Mouse (Mus musculus): ENCODE results near the gene P2ry6. TPM values are rescaled to one million over a fixed set of nuclear protein-coding genes. Genes with fewer than 3 reads are reported as not detected.

Gene P2ry6
- polyA plus RNA-seq, 1 experiment from 2014 or later, result 6.3 TPM

- Histone ChIP-seq H3K4me3 (ENCODE audit: low read depth, low read length) (no peak overlapping the region), H3K4me2 (ENCODE audit: low read depth, low read length) (no peak overlapping the region), H3K27me3 (ENCODE audit: control insufficient read depth, insufficient read depth, low read depth, low read length) (no peaks in the 10 kb centered on the region), H3K9me3 (replicated peaks; ENCODE audit: control insufficient read depth, low read length) (no peaks in the 10 kb centered on the region), H3K9ac (ENCODE audit: low read depth, low read length) (no peak overlapping the region), H3K36me3 (ENCODE audit: control insufficient read depth, insufficient read depth) (no peaks in the 10 kb centered on the region), H3K27ac (ENCODE audit: low read length) (no peak overlapping the region), H3K4me1 (ENCODE audit: control insufficient read depth, low read depth, low read length) (peaks cover 5% of the 10 kb centered on the region; the same call in 1 of the 2 replicates)
- 0 out of 2 replicates have a peak, but pooled peaks have one; percentile 30 for ATAC-seq (ENCODE audit: low read depth)
- WGBS (ENCODE audit: insufficient replicate concordance), result 70% methylated on average over 8 of the region's 8 CpGs
Observed at GRCm38 (mm10) chr7:100908061-100908460, 66.4 kb downstream of the P2ry6 start.

- Histone ChIP-seq H3K9ac (ENCODE audit: low read depth, low read length) (no peak overlapping the region), H3K36me3 (ENCODE audit: control insufficient read depth, insufficient read depth) (no peaks in the 10 kb centered on the region), H3K27me3 (ENCODE audit: control insufficient read depth, insufficient read depth, low read depth, low read length) (no peaks in the 10 kb centered on the region), H3K4me2 (ENCODE audit: low read depth, low read length) (no peak overlapping the region), H3K9me3 (replicated peaks; ENCODE audit: control insufficient read depth, low read length) (no peaks in the 10 kb centered on the region), H3K4me1 (ENCODE audit: control insufficient read depth, low read depth, low read length) (peaks cover 5% of the 10 kb centered on the region; the same call in 1 of the 2 replicates), H3K27ac (ENCODE audit: low read length) (no peak overlapping the region), H3K4me3 (ENCODE audit: low read depth, low read length) (no peak overlapping the region)
- 0% methylated on average over 1 of the region's 1 CpGs for WGBS (ENCODE audit: insufficient replicate concordance)
- ATAC-seq (ENCODE audit: low read depth), result no peak
Observed at GRCm38 (mm10) chr7:100907231-100907630, 67.2 kb downstream of the P2ry6 start.

- ATAC-seq (ENCODE audit: low read depth), result no peak
- Histone ChIP-seq H3K9me3 (replicated peaks; ENCODE audit: control insufficient read depth, low read length) (no peaks in the 10 kb centered on the region), H3K4me1 (ENCODE audit: control insufficient read depth, low read depth, low read length) (peaks cover 2% of the 10 kb centered on the region; the same call in 1 of the 2 replicates), H3K9ac (ENCODE audit: low read depth, low read length) (no peak overlapping the region), H3K4me2 (ENCODE audit: low read depth, low read length) (no peak overlapping the region), H3K27ac (ENCODE audit: low read length) (no peak overlapping the region), H3K4me3 (ENCODE audit: low read depth, low read length) (no peak overlapping the region), H3K27me3 (ENCODE audit: control insufficient read depth, insufficient read depth, low read depth, low read length) (no peaks in the 10 kb centered on the region), H3K36me3 (ENCODE audit: control insufficient read depth, insufficient read depth) (no peaks in the 10 kb centered on the region)
- WGBS (ENCODE audit: insufficient replicate concordance), result 72% methylated on average over 10 of the region's 10 CpGs
Observed at GRCm38 (mm10) chr7:100906029-100906789, 68.2 kb downstream of the P2ry6 start.

GRCm38 (mm10) chr7:100905037-100905436 is 69.4 kb downstream of the P2ry6 start:
- Histone ChIP-seq H3K36me3 (ENCODE audit: control insufficient read depth, insufficient read depth) (no peaks in the 10 kb centered on the region), H3K27ac (ENCODE audit: low read length) (no peak overlapping the region), H3K4me2 (ENCODE audit: low read depth, low read length) (no peak overlapping the region), H3K9ac (ENCODE audit: low read depth, low read length) (no peak overlapping the region), H3K4me1 (ENCODE audit: control insufficient read depth, low read depth, low read length) (peaks cover 2% of the 10 kb centered on the region; the same call in 1 of the 2 replicates), H3K27me3 (ENCODE audit: control insufficient read depth, insufficient read depth, low read depth, low read length) (no peaks in the 10 kb centered on the region), H3K9me3 (replicated peaks; ENCODE audit: control insufficient read depth, low read length) (no peaks in the 10 kb centered on the region), H3K4me3 (ENCODE audit: low read depth, low read length) (no peak overlapping the region)
- no peak for ATAC-seq (ENCODE audit: low read depth)
- WGBS (ENCODE audit: insufficient replicate concordance), result 64% methylated on average over 7 of the region's 7 CpGs

GRCm38 (mm10) chr7:100904612-100905011 is 69.8 kb downstream of the P2ry6 start:
- no peak for ATAC-seq (ENCODE audit: low read depth)
- H3K9ac ChIP-seq (ENCODE audit: low read depth, low read length), result no peak overlapping the region

GRCm38 (mm10) chr7:100902451-100903137 is 71.9 kb downstream of the P2ry6 start:
- H3K4me1 ChIP-seq (ENCODE audit: control insufficient read depth, low read depth, low read length), result no peaks in the 10 kb centered on the region
- ATAC-seq (ENCODE audit: low read depth), result no peak
- no peaks in the 10 kb centered on the region for H3K9me3 ChIP-seq (replicated peaks; ENCODE audit: control insufficient read depth, low read length)
- no peak overlapping the region for H3K9ac ChIP-seq (ENCODE audit: low read depth, low read length)
- WGBS (ENCODE audit: insufficient replicate concordance), result 55% methylated on average over 9 of the region's 9 CpGs
- no peaks in the 10 kb centered on the region for H3K36me3 ChIP-seq (ENCODE audit: control insufficient read depth, insufficient read depth)
- no peak overlapping the region for H3K27ac ChIP-seq (ENCODE audit: low read length)
- H3K4me3 ChIP-seq (ENCODE audit: low read depth, low read length), result no peak overlapping the region
- no peaks in the 10 kb centered on the region for H3K27me3 ChIP-seq (ENCODE audit: control insufficient read depth, insufficient read depth, low read depth, low read length)
- H3K4me2 ChIP-seq (ENCODE audit: low read depth, low read length), result no peak overlapping the region

More at GRCm38 (mm10) chr7:100904612-100905011, 69.8 kb downstream of the P2ry6 start:
- H3K9me3 ChIP-seq (replicated peaks; ENCODE audit: control insufficient read depth, low read length), result no peaks in the 10 kb centered on the region
- no peaks in the 10 kb centered on the region for H3K36me3 ChIP-seq (ENCODE audit: control insufficient read depth, insufficient read depth)
- no peak overlapping the region for H3K4me2 ChIP-seq (ENCODE audit: low read depth, low read length)
- H3K27me3 ChIP-seq (ENCODE audit: control insufficient read depth, insufficient read depth, low read depth, low read length), result no peaks in the 10 kb centered on the region
- WGBS (ENCODE audit: insufficient replicate concordance), result 35% methylated on average over 5 of the region's 5 CpGs
- H3K27ac ChIP-seq (ENCODE audit: low read length), result no peak overlapping the region
- no peak overlapping the region for H3K4me3 ChIP-seq (ENCODE audit: low read depth, low read length)
- no peaks in the 10 kb centered on the region for H3K4me1 ChIP-seq (ENCODE audit: control insufficient read depth, low read depth, low read length)

- Histone ChIP-seq H3K36me3 (ENCODE audit: control insufficient read depth, insufficient read depth) (no peaks in the 10 kb centered on the region), H3K27me3 (ENCODE audit: control insufficient read depth, insufficient read depth, low read depth, low read length) (peaks cover 28% of the 10 kb centered on the region), H3K4me2 (ENCODE audit: low read depth, low read length) (no peak overlapping the region), H3K4me3 (ENCODE audit: low read depth, low read length) (no peak overlapping the region), H3K4me1 (ENCODE audit: control insufficient read depth, low read depth, low read length) (peaks cover 2% of the 10 kb centered on the region; the same call in 1 of the 2 replicates), H3K9me3 (replicated peaks; ENCODE audit: control insufficient read depth, low read length) (no peaks in the 10 kb centered on the region), H3K27ac (ENCODE audit: low read length) (no peak overlapping the region), H3K9ac (ENCODE audit: low read depth, low read length) (no peak overlapping the region)
- WGBS (ENCODE audit: insufficient replicate concordance), result 54% methylated on average over 5 of the region's 5 CpGs
- no peak for ATAC-seq (ENCODE audit: low read depth)
Observed at GRCm38 (mm10) chr7:100897828-100898227, 76.6 kb downstream of the P2ry6 start.

DNA sequence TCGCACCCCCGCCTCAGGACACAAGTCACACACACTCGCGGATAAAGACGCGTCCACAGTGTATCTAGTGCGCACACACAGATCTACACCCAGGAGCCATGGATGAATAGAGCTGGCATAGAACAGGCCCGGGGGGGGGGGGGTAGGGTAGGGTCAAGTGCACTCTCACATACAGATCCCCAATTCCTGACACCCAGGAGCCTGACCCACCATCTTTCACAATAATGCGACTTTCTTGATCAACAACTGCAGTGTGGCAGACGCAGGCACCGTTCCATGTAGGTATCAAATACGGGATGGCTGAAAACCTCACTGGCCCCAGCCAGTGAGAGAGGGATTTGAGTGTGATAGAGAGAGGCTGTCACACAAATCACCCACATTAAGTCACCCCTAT is 79.6 kb downstream of the P2ry6 start:
- H3K27me3 ChIP-seq (ENCODE audit: control insufficient read depth, insufficient read depth, low read depth, low read length), result peaks cover 28% of the 10 kb centered on the region
- peaks cover 2% of the 10 kb centered on the region; the same call in 1 of the 2 replicates for H3K4me1 ChIP-seq (ENCODE audit: control insufficient read depth, low read depth, low read length)
- peak overlapping the region; percentile 56 for H3K4me3 ChIP-seq (ENCODE audit: low read depth, low read length)
- no peaks in the 10 kb centered on the region for H3K36me3 ChIP-seq (ENCODE audit: control insufficient read depth, insufficient read depth)
- ATAC-seq (ENCODE audit: low read depth), result no peak
- no peak overlapping the region; the same call in 1 of the 2 replicates for H3K9ac ChIP-seq (ENCODE audit: low read depth, low read length)
- H3K4me2 ChIP-seq (ENCODE audit: low read depth, low read length), result peak overlapping the region; percentile 66
- no peak overlapping the region for H3K27ac ChIP-seq (ENCODE audit: low read length)
- no peaks in the 10 kb centered on the region for H3K9me3 ChIP-seq (replicated peaks; ENCODE audit: control insufficient read depth, low read length)
- 6% methylated on average over 12 of the region's 12 CpGs for WGBS (ENCODE audit: insufficient replicate concordance)

Data from liver, embryonic 16.5 days (tissue).